Mouse (Mus musculus): ENCODE data around the gene Tbc1d22a.

- TF ChIP-seq POLR2A (IDR thresholded peaks at IDR 0.05; ENCODE audit: control insufficient read depth, extremely low read depth, insufficient read depth, low read length, poor library complexity) (no peak), CTCF (IDR thresholded peaks at IDR 0.05; ENCODE audit: borderline replicate concordance, control insufficient read depth, extremely low read depth, insufficient read depth, low read length, poor library complexity) (no peak)
These were observed 220.0 kb downstream of the Tbc1d22a start for GRCm38 (mm10) chr15:86434241-86434640.

Measured in thymus, adult 2 months (tissue).